Mouse (Mus musculus): ENCODE results near the gene Ccdc34.

DNA sequence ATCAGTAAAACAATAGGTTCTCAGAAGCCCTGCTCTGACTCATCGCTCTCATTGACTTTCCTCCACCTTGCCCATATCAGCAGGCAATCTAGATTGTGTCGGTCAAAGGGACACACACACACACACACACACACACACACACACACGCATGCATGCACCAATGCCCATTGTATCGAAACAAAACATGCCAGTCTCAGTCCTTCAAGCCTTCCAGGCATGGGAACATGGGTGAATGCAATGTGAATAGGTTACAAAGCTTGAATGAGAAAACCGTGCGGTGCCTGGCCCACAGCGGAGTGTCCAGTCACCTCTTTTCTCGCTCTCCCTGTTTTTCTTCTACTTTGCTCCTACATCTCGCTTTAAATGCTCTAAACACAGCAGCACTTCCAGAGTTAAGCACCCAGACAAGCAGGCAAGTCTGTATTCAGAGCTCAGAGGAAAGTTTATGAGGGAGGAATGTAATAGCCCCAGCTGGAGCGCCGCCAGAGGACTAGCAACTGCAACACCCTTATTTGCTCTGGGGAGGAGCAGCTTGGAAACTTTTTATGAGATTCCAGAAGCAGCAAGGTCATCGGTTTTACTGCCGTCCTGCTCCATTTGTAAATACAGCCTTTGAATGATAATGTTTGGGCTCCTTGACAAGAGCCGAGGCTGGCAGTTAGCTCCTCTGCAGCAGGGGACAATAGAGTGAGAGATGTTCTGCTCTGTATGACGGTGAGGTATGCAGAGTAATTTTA is 174.5 kb downstream of the Ccdc34 start:
- TF ChIP-seq GABPA (IDR thresholded peaks at IDR 0.05; ENCODE audit: insufficient replicate concordance, low read depth, low read length) = no peak
- no peak for TF ChIP-seq USF1 (IDR thresholded peaks at IDR 0.05; ENCODE audit: low read depth, low read length)
- no peak for TF ChIP-seq TCF12 (IDR thresholded peaks at IDR 0.05; ENCODE audit: low read depth, low read length)
- TF ChIP-seq POLR2AphosphoS2 (IDR thresholded peaks at IDR 0.05; ENCODE audit: low read depth, low read length) = no peak
- no peak for TF ChIP-seq RAD21 (IDR thresholded peaks at IDR 0.05; ENCODE audit: low read depth, low read length)
- TF ChIP-seq UBTF (IDR thresholded peaks at IDR 0.05; ENCODE audit: low read depth, low read length) = no peak
- no peak for TF ChIP-seq EP300 (IDR thresholded peaks at IDR 0.05; ENCODE audit: low read length)
- TF ChIP-seq E2F4 (IDR thresholded peaks at IDR 0.05; ENCODE audit: insufficient replicate concordance, low read depth, low read length) = no peak
- TF ChIP-seq CTCF (conservative IDR thresholded peaks at IDR 0.05 in 1 of 2, IDR thresholded peaks at IDR 0.05 in 1 of 2; ENCODE audit: low read depth in 2 of 2, low read length in 2 of 2) = no peak
- TF ChIP-seq IRF4 (IDR thresholded peaks at IDR 0.05; ENCODE audit: low read depth, low read length) = no peak
